Mouse (Mus musculus) layer of hippocampus, adult 9-10 months (tissue): ENCODE data around the gene Cmtr1.
"Not testable (repeated sequence)": the region's sequence is repeated elsewhere in the genome, so short reads cannot be mapped to it uniquely, and the experiment has no call there.

ENCODE experiments used
- DNase-seq: peaks from one replicate; pipeline ENCODE4 v3.0.0; 2022; ENCODE audit warnings: low spot score

Gene Cmtr1

GRCm38 (mm10) chr17:29660076-29660761 lies at the start of gene Cmtr1:
Gene Cmtr1 (plus strand): TSS chr17:29660595.
- DNase-seq: peak; percentile 79

DNA sequence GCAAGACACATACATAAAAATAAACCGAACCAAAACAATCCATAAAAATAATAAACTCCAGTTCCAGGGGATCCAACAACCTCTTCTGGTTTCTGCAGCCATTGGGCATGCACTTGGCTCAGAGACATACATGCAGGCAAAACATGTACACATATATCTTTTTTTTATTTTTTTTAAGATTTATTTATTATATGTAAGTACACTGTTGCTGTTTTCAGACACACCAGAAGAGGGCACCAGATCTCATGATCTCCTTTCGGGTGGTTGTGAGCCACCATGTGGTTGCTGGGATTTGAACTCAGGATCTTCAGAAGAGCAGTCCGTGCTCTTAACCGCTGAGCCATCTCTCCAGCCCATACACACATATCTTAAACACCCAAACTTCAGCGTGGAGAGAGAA lies 46.9 kb upstream of the Cmtr1 start:
- not testable (repeated sequence) for DNase-seq

GRCm38 (mm10) chr17:29614115-29615023 lies 46.0 kb upstream of the Cmtr1 start, which contains the start of the genes Rnf8 and Gm28043:
Gene Rnf8 (plus strand): TSS chr17:29614790.
Gene Gm28043 (plus strand): TSS chr17:29614876.
- DNase-seq: peak; percentile 79

GRCm38 (mm10) chr17:29615024-29615551 lies 45.3 kb upstream of the Cmtr1 start:
- DNase-seq: no peak

GRCm38 (mm10) chr17:29615616-29616015 lies 44.8 kb upstream of the Cmtr1 start:
- DNase-seq: no peak

GRCm38 (mm10) chr17:29619231-29619630 lies 41.2 kb upstream of the Cmtr1 start:
- DNase-seq: no peak

DNA sequence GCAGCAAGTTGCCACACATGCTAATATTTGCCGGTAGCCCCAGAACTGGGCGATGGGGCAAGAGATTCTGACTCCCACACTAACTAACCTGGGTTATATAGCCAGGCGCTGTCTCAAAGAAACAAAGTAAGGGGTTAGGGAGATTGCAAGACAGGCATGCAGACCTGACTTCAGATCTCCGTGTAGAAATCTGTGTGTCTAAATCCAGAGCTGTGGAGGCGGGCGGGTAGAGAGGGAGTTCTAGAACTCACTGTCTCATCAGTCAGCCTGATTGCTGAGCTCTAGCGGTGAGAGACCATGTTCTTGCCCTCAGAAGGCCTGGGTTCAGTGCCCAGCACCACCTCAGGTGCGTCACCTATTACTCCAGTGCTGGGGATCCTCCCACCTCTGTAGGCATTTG lies 36.9 kb upstream of the Cmtr1 start:
- DNase-seq: no peak

DNA sequence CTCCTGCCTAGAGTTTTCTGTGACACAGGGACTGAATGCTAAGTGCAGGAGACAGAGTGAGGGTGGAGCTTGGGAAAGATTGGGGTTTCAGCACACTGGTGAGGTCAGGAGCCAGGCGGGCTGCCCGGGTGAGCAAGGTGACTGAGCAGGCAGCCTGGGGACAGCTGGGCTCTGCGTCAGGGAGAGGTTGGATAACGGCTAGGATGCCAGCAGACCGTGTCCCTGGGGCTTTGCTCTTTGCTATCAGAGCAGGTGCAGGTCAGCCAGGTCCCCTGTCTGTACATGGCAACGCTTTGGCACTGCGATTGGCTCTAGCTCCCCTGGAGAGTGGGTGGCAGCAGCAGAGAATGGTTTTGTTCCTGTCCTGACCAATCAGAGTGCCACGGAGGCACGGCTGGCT lies 33.1 kb upstream of the Cmtr1 start:
- no peak for DNase-seq

DNA sequence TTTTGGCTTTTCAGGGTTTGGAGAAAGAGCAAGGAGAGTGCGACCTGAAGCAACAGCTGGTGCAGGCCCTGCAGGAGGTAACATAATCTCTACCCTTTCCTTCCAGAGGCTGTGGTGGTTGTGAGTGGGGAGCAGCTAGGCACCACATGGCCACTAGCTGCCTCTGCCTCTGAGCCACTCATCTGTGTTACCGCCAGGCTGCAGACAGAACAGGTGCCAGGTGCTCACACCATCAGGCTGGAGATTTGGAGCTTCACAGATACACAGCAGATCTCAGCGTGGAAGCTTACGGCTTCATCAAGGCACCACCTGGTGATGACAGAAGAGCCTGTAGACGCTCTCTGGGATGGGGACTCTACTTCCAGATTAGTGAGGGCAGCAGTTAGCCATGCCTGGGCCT lies 31.4 kb upstream of the Cmtr1 start:
- no peak for DNase-seq

- DNase-seq: no peak
Observed at GRCm38 (mm10) chr17:29629620-29630019, 30.8 kb upstream of the Cmtr1 start.

GRCm38 (mm10) chr17:29632312-29632711 lies 28.1 kb upstream of the Cmtr1 start:
- no peak for DNase-seq

GRCm38 (mm10) chr17:29635492-29635891 lies 24.9 kb upstream of the Cmtr1 start:
- DNase-seq: no peak

- no peak for DNase-seq
Observed at GRCm38 (mm10) chr17:29636118-29636517, 24.3 kb upstream of the Cmtr1 start.

DNA sequence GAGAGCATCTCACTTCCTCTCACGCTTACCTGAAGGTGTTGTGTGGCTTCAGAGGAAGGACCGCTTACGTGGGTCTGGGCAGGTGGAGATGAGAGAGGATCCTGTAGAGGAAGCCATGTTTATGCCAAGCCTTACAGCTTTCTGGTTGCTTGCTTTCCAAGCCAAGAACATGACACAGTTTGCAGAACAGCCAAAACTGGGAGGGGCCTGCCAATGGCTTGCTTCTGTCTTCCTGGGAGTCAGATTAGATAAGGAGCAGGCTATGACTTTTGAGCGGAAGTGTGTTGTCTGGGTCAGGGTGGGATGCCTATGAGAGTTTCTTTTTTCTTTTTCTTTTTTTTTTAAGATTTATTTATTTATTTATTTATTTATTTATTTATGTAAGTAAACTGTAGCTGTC lies 23.0 kb upstream of the Cmtr1 start:
- no peak for DNase-seq

GRCm38 (mm10) chr17:29637895-29638294 lies 22.5 kb upstream of the Cmtr1 start:
- DNase-seq: no peak

DNA sequence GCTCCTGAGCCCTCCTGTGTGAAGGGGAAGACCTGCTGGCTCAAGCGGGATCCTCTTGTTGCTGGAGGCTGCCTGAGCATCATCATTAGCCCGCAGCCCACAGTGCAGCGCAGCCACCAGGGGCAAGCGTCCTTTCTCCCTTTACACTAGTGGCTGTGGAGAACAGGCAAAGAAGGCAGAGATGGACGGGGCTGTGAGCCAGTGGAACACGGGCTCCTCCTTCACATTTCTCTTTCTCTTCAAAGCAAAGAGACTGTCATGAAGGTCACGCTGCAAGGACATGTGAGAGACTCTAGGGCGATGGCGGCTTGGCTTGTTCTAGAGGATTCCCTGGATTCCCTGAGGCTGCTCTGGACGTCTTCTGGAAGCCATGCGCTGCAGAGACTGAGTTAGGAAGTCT lies 19.4 kb upstream of the Cmtr1 start:
- no peak for DNase-seq

GRCm38 (mm10) chr17:29642219-29642618 lies 18.2 kb upstream of the Cmtr1 start:
- no peak for DNase-seq

- DNase-seq: no peak
Observed at GRCm38 (mm10) chr17:29658249-29658648, 2.1 kb upstream of the Cmtr1 start.

DNA sequence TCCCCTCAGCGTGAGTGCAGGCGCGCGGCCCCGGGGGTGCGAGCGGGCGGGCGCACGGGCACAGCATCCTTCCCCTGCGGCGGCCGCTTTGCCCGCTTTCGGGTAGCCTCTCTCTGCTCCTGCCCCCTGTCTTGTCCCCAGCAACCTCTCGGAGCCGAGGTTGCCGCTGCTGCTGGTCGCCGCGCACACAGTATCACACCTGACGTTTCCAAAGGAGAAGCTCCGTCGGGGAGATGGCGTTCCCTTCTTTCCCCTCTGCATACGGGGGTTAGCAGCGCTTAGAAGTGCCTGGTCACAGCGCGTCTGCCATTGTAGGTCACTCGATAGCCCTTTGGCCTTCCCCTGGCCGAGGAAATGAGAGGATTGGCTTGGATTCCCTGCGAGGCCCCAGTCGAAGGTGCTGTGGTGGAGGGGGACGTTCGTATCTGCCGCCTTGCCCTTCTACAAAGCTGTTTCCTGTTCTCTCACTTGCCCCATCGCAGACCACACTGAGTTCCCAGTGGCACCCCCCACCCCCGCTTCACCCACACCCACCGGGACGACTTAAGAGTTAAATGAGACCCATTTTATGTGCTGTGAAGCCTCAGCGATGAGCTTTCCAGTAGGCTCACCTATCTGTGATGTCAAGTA lies 482 bp downstream of the Cmtr1 start:
- no peak for DNase-seq

DNA sequence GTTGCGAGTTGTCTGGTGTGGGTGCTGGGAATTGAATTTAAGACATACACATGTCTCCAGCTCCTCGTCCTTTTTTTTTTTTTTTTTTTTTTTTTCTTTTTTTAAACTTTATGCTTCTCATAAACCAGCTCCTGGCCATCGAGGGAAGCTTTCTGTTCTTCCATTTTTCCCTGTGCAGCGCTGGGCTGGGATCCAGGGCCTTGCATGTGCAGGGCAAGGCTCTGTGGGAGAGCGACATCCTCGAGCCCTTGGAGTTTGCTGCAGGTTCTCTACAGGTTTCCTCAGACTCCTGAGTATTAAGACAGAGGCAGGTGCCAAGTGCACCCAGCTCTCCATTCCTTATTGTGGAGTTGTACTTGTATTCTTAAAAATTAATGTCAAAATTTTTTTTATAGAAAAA lies 1.8 kb downstream of the Cmtr1 start:
- no peak for DNase-seq

- DNase-seq: no peak
Observed at GRCm38 (mm10) chr17:29668051-29668986, 7.9 kb downstream of the Cmtr1 start.
